In genomic region chr2:153573101-153573500, GRCm38 (mm10) we compare ENCODE assay signal across 24 mouse cellular contexts.
"Had no signal": no experiment of that assay in that cellular context is flagged by ENCODE, and none has a peak within 500 bp of the region (broad histone marks: within the 10 kb centered on the region; RNA-seq: fewer than 3 reads in every experiment).

No protein-coding gene starts in this region.

- H3K4me2 ChIP-seq: limb, embryonic 12.5 days; limb, embryonic 15.5 days; liver, embryonic 15.5 days; lung, embryonic 14.5 days; midbrain, embryonic 13.5 days; neural tube, embryonic 13.5 days; stomach, embryonic 15.5 days had no signal

- ATAC-seq: intestine, postnatal 0 days; lung, postnatal 0 days; midbrain, embryonic 13.5 days; midbrain, embryonic 16.5 days had no signal

- H3K9me3 ChIP-seq: limb, embryonic 12.5 days; limb, embryonic 15.5 days; liver, embryonic 15.5 days; megakaryocyte, embryonic 14.5 days; midbrain, embryonic 10.5 days; midbrain, embryonic 13.5 days; neural tube, embryonic 13.5 days; stomach, embryonic 15.5 days had no signal

- DNase-seq: kidney, adult 2 months; kidney, postnatal 25 days; layer of hippocampus, postnatal 36 days; left cerebral cortex, postnatal 4 days; lung, embryonic 14.5 days; retina, postnatal 1 day; right cerebral cortex, postnatal 25 days; spleen, adult 18-20 months; thymus, postnatal 36 days had no signal

- H3K36me3 ChIP-seq: limb, embryonic 12.5 days; limb, embryonic 15.5 days; liver, embryonic 15.5 days; midbrain, embryonic 10.5 days; midbrain, embryonic 13.5 days; neural tube, embryonic 13.5 days; stomach, embryonic 15.5 days had no signal

- H3K27ac ChIP-seq: kidney, postnatal 0 days; layer of hippocampus, adult 2 months; left cerebral cortex, adult 2 months; limb, embryonic 12.5 days; limb, embryonic 15.5 days; liver, embryonic 15.5 days; midbrain, embryonic 10.5 days; midbrain, embryonic 13.5 days; neural tube, embryonic 13.5 days; stomach, embryonic 15.5 days had no signal

- H3K4me3 ChIP-seq: layer of hippocampus, adult 2 months; left cerebral cortex, adult 2 months; limb, embryonic 12.5 days; limb, embryonic 15.5 days; liver, embryonic 15.5 days; megakaryocyte, embryonic 14.5 days; midbrain, embryonic 10.5 days; midbrain, embryonic 13.5 days; myocyte; neural tube, embryonic 13.5 days; stomach, embryonic 15.5 days had no signal

- H3K9ac ChIP-seq: limb, embryonic 12.5 days; limb, embryonic 15.5 days; liver, embryonic 15.5 days; lung, embryonic 14.5 days; midbrain, embryonic 13.5 days; neural tube, embryonic 13.5 days; stomach, embryonic 15.5 days had no signal

- H3K27me3 ChIP-seq: limb, embryonic 12.5 days; limb, embryonic 15.5 days; liver, embryonic 15.5 days; megakaryocyte, embryonic 14.5 days; midbrain, embryonic 13.5 days; neural tube, embryonic 13.5 days; stomach, embryonic 15.5 days had no signal
